22 mouse cellular contexts compared by ENCODE assay signal in genomic region chr8:95499266-95500064, GRCm38 (mm10). TPM values are rescaled to one million over a fixed set of nuclear protein-coding genes. Genes with fewer than 3 reads are reported as not detected.
A peak's percentile ranks its signal among the peaks of the same experiment; 100 is the strongest.
DNase-seq lines count a peak whose midpoint lies in the region; ATAC-seq and TF ChIP-seq lines count a peak whose summit lies in the region.
"Had no signal": no experiment of that assay in that cellular context is flagged by ENCODE, and none has a peak within 500 bp of the region (broad histone marks: within the 10 kb centered on the region; RNA-seq: fewer than 3 reads in every experiment).

No protein-coding gene starts in this region.

- 60% methylated on average over 4 of the region's 4 CpGs for WGBS in midbrain, postnatal 0 days
- 58% methylated on average over 4 of the region's 4 CpGs for WGBS in midbrain, embryonic 11.5 days
- 60% methylated on average over 4 of the region's 4 CpGs for WGBS in kidney, postnatal 0 days

- DNase-seq in heart, adult 11 months: peak; percentile 34
- DNase-seq in heart, postnatal 14 days: no peak
- DNase-seq in midbrain, postnatal 0 days (ENCODE audit: low spot score): peak; percentile 61
- no peak for DNase-seq in midbrain, embryonic 11.5 days (ENCODE audit: low spot score, missing footprints)
- peak; percentile 38 for DNase-seq in kidney, postnatal 0 days (ENCODE audit: low spot score)
- no peak for DNase-seq in lung, adult 18-20 months
- DNase-seq: cerebellum, adult 11 months; gastrocnemius, postnatal 36 days; heart, postnatal 4 days; layer of hippocampus, postnatal 36 days; lung, adult 2 months; lung, postnatal 36 days had no signal

- H3K4me3 ChIP-seq in midbrain, postnatal 0 days (ENCODE audit: low read depth, low read length): no peak overlapping the region
- H3K4me3 ChIP-seq in midbrain, embryonic 11.5 days (ENCODE audit: low read depth, low read length): no peak overlapping the region
- no peak overlapping the region for H3K4me3 ChIP-seq in kidney, postnatal 0 days (replicated peaks; ENCODE audit: low read depth, low read length)
- H3K4me3 ChIP-seq: embryonic facial prominence, embryonic 15.5 days; heart, embryonic 13.5 days; midbrain, embryonic 10.5 days; myocyte; neural tube, embryonic 15.5 days had no signal

- TF ChIP-seq CTCF in midbrain, postnatal 0 days (IDR thresholded peaks at IDR 0.05): no peak
- TF ChIP-seq CTCF in kidney, postnatal 0 days (IDR thresholded peaks at IDR 0.05; ENCODE audit: low read depth): no peak

- no peaks in the 10 kb centered on the region for H3K36me3 ChIP-seq in midbrain, postnatal 0 days (ENCODE audit: insufficient read depth, low read length)
- H3K36me3 ChIP-seq in midbrain, embryonic 11.5 days (ENCODE audit: control insufficient read depth, insufficient read depth, low read length): no peaks in the 10 kb centered on the region
- no peaks in the 10 kb centered on the region for H3K36me3 ChIP-seq in kidney, postnatal 0 days (ENCODE audit: insufficient read depth, low read length)
- H3K36me3 ChIP-seq: embryonic facial prominence, embryonic 15.5 days; heart, embryonic 13.5 days; midbrain, embryonic 10.5 days; neural tube, embryonic 15.5 days had no signal

- peaks cover 2% of the 10 kb centered on the region; the same call in 1 of the 2 replicates for H3K4me1 ChIP-seq in midbrain, postnatal 0 days (ENCODE audit: insufficient read depth, low read length)
- no peaks in the 10 kb centered on the region for H3K4me1 ChIP-seq in midbrain, embryonic 11.5 days (ENCODE audit: control insufficient read depth, insufficient read depth, low read length)
- H3K4me1 ChIP-seq in kidney, postnatal 0 days (replicated peaks; ENCODE audit: insufficient read depth, low read length): no peaks in the 10 kb centered on the region
- H3K4me1 ChIP-seq: embryonic facial prominence, embryonic 15.5 days; midbrain, embryonic 10.5 days; neural tube, embryonic 15.5 days had no signal

- intact Hi-C loops in heart, postnatal 14 days (cut with DNase I): no loop called here

- no peak overlapping the region for H3K4me2 ChIP-seq in midbrain, postnatal 0 days (ENCODE audit: low read depth, low read length, poor library complexity, severe bottlenecking)
- H3K4me2 ChIP-seq in midbrain, embryonic 11.5 days: no peak overlapping the region
- no peak overlapping the region for H3K4me2 ChIP-seq in kidney, postnatal 0 days (ENCODE audit: low read length)
- H3K4me2 ChIP-seq: embryonic facial prominence, embryonic 15.5 days; heart, embryonic 13.5 days; neural tube, embryonic 15.5 days had no signal

- ATAC-seq in midbrain, postnatal 0 days (ENCODE audit: low FRiP score): no peak
- no peak for ATAC-seq in midbrain, embryonic 11.5 days (ENCODE audit: low FRiP score)
- no peak for ATAC-seq in kidney, postnatal 0 days (replicated peaks; ENCODE audit: low FRiP score, low read depth)
- no peak for ATAC-seq in granulocyte monocyte progenitor cell, adult 5-6 weeks (replicated peaks; ENCODE audit: poor library complexity, severe bottlenecking)

- no peak overlapping the region for H3K9ac ChIP-seq in midbrain, postnatal 0 days (replicated peaks; ENCODE audit: low read length, poor library complexity, severe bottlenecking)
- no peak overlapping the region for H3K9ac ChIP-seq in midbrain, embryonic 11.5 days (ENCODE audit: low read length)
- no peak overlapping the region for H3K9ac ChIP-seq in kidney, postnatal 0 days (ENCODE audit: low read depth, low read length)
- H3K9ac ChIP-seq: embryonic facial prominence, embryonic 15.5 days; heart, embryonic 13.5 days; neural tube, embryonic 15.5 days had no signal

- H3K27ac ChIP-seq in midbrain, postnatal 0 days (ENCODE audit: low read depth, low read length): no peak overlapping the region
- no peak overlapping the region for H3K27ac ChIP-seq in midbrain, embryonic 11.5 days (ENCODE audit: low read depth, low read length)
- no peak overlapping the region for H3K27ac ChIP-seq in kidney, postnatal 0 days
- H3K27ac ChIP-seq: embryonic facial prominence, embryonic 15.5 days; heart, embryonic 13.5 days; midbrain, embryonic 10.5 days; neural tube, embryonic 15.5 days had no signal

- no peaks in the 10 kb centered on the region for H3K9me3 ChIP-seq in midbrain, postnatal 0 days (ENCODE audit: low read length)
- H3K9me3 ChIP-seq in midbrain, embryonic 11.5 days (ENCODE audit: control insufficient read depth, low read length): no peaks in the 10 kb centered on the region
- H3K9me3 ChIP-seq in kidney, postnatal 0 days (replicated peaks; ENCODE audit: low read length): no peaks in the 10 kb centered on the region
- H3K9me3 ChIP-seq: embryonic facial prominence, embryonic 15.5 days; heart, embryonic 13.5 days; midbrain, embryonic 10.5 days; neural tube, embryonic 15.5 days had no signal

- no peaks in the 10 kb centered on the region for H3K27me3 ChIP-seq in midbrain, postnatal 0 days (ENCODE audit: insufficient read depth, low read length)
- H3K27me3 ChIP-seq in midbrain, embryonic 11.5 days (ENCODE audit: control insufficient read depth, insufficient read depth, low read length): no peaks in the 10 kb centered on the region
- no peaks in the 10 kb centered on the region for H3K27me3 ChIP-seq in kidney, postnatal 0 days (ENCODE audit: insufficient read depth, low read length)
- H3K27me3 ChIP-seq: embryonic facial prominence, embryonic 15.5 days; heart, embryonic 13.5 days; neural tube, embryonic 15.5 days had no signal

RNA-seq across cellular contexts. Expression of gene Csnk2a2, which starts 9.6 kb away (rescaled TPM):
- total RNA-seq in heart, postnatal 14 days (2021): 10 to 100 TPM; 32.8 to 35.0 TPM
- total RNA-seq in midbrain, postnatal 0 days (2014; rRNA removed): 19.8 and 28.1 TPM in 2 replicates
- polyA plus RNA-seq in midbrain, postnatal 0 days (2015; fragmentation: Nextera tagmentation; extraction: Ambion mirVana): 8.1 and 9.6 TPM in 2 replicates
- 13.1 and 14.7 TPM in 2 replicates for polyA plus RNA-seq in midbrain, embryonic 11.5 days (2014; fragmentation: Nextera tagmentation; extraction: Ambion mirVana)
- 9.5 and 11.2 TPM in 2 replicates for polyA plus RNA-seq in kidney, postnatal 0 days (2015; fragmentation: Nextera tagmentation; extraction: Ambion mirVana)
- 78.4 and 99.4 TPM in 2 replicates for total RNA-seq in granulocyte monocyte progenitor cell, adult 5-6 weeks (2014; fragmentation: Nextera tagmentation)
- total RNA-seq in granulocyte monocyte progenitor cell, adult 5-6 weeks (2017): 22.6 and 43.6 TPM in 2 replicates

RNA-seq across cellular contexts. Expression of gene Ccdc113, which starts 34.4 kb away (rescaled TPM):
- not detected for total RNA-seq in heart, postnatal 14 days (2021)
- total RNA-seq in midbrain, postnatal 0 days (2014; rRNA removed): 3.2 and 4.0 TPM in 2 replicates
- polyA plus RNA-seq in midbrain, postnatal 0 days (2015; fragmentation: Nextera tagmentation; extraction: Ambion mirVana): 2.7 and 4.0 TPM in 2 replicates
- not detected in 2 replicates for polyA plus RNA-seq in midbrain, embryonic 11.5 days (2014; fragmentation: Nextera tagmentation; extraction: Ambion mirVana)
- 1.5 and 2.2 TPM in 2 replicates for polyA plus RNA-seq in kidney, postnatal 0 days (2015; fragmentation: Nextera tagmentation; extraction: Ambion mirVana)
- total RNA-seq in granulocyte monocyte progenitor cell, adult 5-6 weeks (2014; fragmentation: Nextera tagmentation): not detected in 2 replicates
- not detected in 2 replicates for total RNA-seq in granulocyte monocyte progenitor cell, adult 5-6 weeks (2017)
- total RNA-seq: gastrocnemius, postnatal 36 days; liver, adult 2 months had no signal
- polyA plus RNA-seq: C2C12; forebrain, embryonic 11.5 days; large intestine, adult 2 months; liver, adult 2 months; myocyte had no signal

Comparison
In these comparisons a context has a peak if more than half of its experiments do, and no peak if none do; other contexts are left out.
1. DNase-seq: peak in heart, adult 11 months (single experiment), midbrain, postnatal 0 days (single experiment) and kidney, postnatal 0 days (single experiment); none in heart, postnatal 14 days (0 of 2), midbrain, embryonic 11.5 days (single experiment) and lung, adult 18-20 months (0 of 2).